Mouse (Mus musculus): ENCODE results near the gene Wdr5.

DNA sequence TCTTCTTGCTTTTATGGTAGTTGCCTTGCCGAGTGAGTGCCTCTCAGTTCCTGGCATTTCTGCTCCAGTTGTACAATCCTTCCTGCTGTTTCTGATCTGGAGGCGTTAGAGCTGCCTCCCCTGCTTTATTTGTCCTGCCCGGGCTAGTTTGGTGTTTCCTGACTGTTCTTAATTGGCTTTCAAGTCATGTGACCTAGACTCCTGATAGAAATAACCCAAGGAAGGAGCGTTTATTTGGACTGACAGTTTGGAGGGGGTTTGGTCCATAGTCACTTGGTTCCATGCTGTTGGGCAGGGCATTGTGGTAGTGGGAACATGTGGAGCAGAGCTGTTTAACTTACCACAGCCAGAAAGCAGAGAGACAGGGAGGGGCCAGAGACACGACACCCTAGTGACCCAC lies 55.9 kb downstream of the Wdr5 start:
- TF ChIP-seq CTCF (IDR thresholded peaks at IDR 0.05; ENCODE audit: low read depth, low read length) (no peak), POLR2A (IDR thresholded peaks at IDR 0.05; ENCODE audit: extremely low read depth, insufficient read depth, low read length) (no peak)
